Mouse (Mus musculus) stomach, embryonic 15.5 days (tissue): Measurements from ENCODE around the gene Grin2d. TPM values are rescaled to one million over a fixed set of nuclear protein-coding genes. Genes with fewer than 3 reads are reported as not detected.

Experiments used
- ATAC-seq: fragments of 200-750 bp; cut with Nextera tagmentation; 2 replicates; pipeline ENCODE4 v1.8.0; 2017; ENCODE audit warnings: low read depth, moderate number of reproducible peaks, moderate TSS enrichment; ENCODE audit not compliant: insufficient read depth, low FRiP score
- H3K27ac ChIP-seq: fragments of 300-500 bp; sonication (generic); 2 replicates; pipeline ENCODE4 v1.5.1; 2015; ENCODE audit warnings: mild to moderate bottlenecking, inconsistent platforms
- H3K27me3 ChIP-seq: fragments of 300-500 bp; sonication (generic); replicated peaks from 2 replicates; pipeline ENCODE4 v1.6.1; 2015; ENCODE audit warnings: inconsistent platforms
- H3K36me3 ChIP-seq: fragments of 300-500 bp; sonication (generic); 2 replicates; pipeline ENCODE4 v1.6.1; 2015; ENCODE audit warnings: inconsistent platforms
- H3K4me1 ChIP-seq: fragments of 300-500 bp; sonication (generic); 2 replicates; pipeline ENCODE4 v1.6.1; 2015; ENCODE audit warnings: inconsistent platforms
- H3K4me2 ChIP-seq: fragments of 300-500 bp; sonication (generic); 2 replicates; pipeline ENCODE4 v1.6.1; 2015; ENCODE audit warnings: mild to moderate bottlenecking, inconsistent platforms
- H3K4me3 ChIP-seq: fragments of 300-500 bp; sonication (generic); replicated peaks from 2 replicates; pipeline ENCODE4 v1.5.1; 2015; ENCODE audit warnings: inconsistent platforms
- H3K9ac ChIP-seq: fragments of 300-500 bp; sonication (generic); 2 replicates; pipeline ENCODE4 v1.6.1; 2015; ENCODE audit warnings: inconsistent platforms
- H3K9me3 ChIP-seq: fragments of 300-500 bp; sonication (generic); 2 replicates; pipeline ENCODE4 v1.6.1; 2016; ENCODE audit warnings: inconsistent platforms
- WGBS: fragments of 180-500 bp; shearing (Covaris S2); methylation state at CpG from one replicate; pipeline ENCODE4 v1.1.7; 2015; 5-methylcytosine and 5-hydroxymethylcytosine counted together
- polyA plus RNA-seq: library from polyadenylated mRNA; unstranded; fragments of >200 nt; fragmentation: Nextera tagmentation; extraction: Ambion mirVana; gene quantifications from 2 replicates; pipeline ENCODE4 v1.2.1, GENCODE M21; 2015

Gene Grin2d
- polyA plus RNA-seq, 1 experiment from 2014 or later = 0.67 TPM

GRCm38 (mm10) chr7:45798931-45799330, 79.2 kb downstream of the Grin2d start:
- no peaks in the 10 kb centered on the region for H3K9me3 ChIP-seq

GRCm38 (mm10) chr7:45798511-45798836, 79.7 kb downstream of the Grin2d start:
- H3K27ac ChIP-seq = no peak overlapping the region
- 6% methylated on average over 19 of the region's 19 CpGs for WGBS
- H3K4me2 ChIP-seq = peak overlapping the region; percentile 93
- no peaks in the 10 kb centered on the region for H3K36me3 ChIP-seq
- ATAC-seq = no peak
- H3K27me3 ChIP-seq = 0 out of 2 replicates have a peak, but pooled peaks cover 3% of the 10 kb centered on the region
- peaks cover 18% of the 10 kb centered on the region for H3K4me1 ChIP-seq
- H3K9me3 ChIP-seq = no peaks in the 10 kb centered on the region
- H3K4me3 ChIP-seq = peak overlapping the region; percentile 48
- H3K9ac ChIP-seq = peak overlapping the region; percentile 37; the same call in 1 of the 2 replicates

More at GRCm38 (mm10) chr7:45798931-45799330, 79.2 kb downstream of the Grin2d start:
- Histone ChIP-seq H3K4me3 (peak overlapping the region; percentile 48), H3K36me3 (no peaks in the 10 kb centered on the region), H3K9ac (no peak overlapping the region), H3K27ac (no peak overlapping the region), H3K27me3 (0 out of 2 replicates have a peak, but pooled peaks cover 3% of the 10 kb centered on the region), H3K4me2 (peak overlapping the region; percentile 93; the same call in 1 of the 2 replicates), H3K4me1 (peaks cover 18% of the 10 kb centered on the region)
- 53% methylated on average over 7 of the region's 7 CpGs for WGBS
- no peak for ATAC-seq

GRCm38 (mm10) chr7:45797661-45798510, 80.3 kb downstream of the Grin2d start:
- peak overlapping the region; percentile 93 for H3K4me2 ChIP-seq
- H3K27ac ChIP-seq = no peak overlapping the region
- H3K9ac ChIP-seq = peak overlapping the region; percentile 37; the same call in 1 of the 2 replicates
- no peaks in the 10 kb centered on the region for H3K36me3 ChIP-seq
- H3K27me3 ChIP-seq = 0 out of 2 replicates have a peak, but pooled peaks cover 3% of the 10 kb centered on the region
- peak overlapping the region; percentile 48 for H3K4me3 ChIP-seq
- 3% methylated on average over 59 of the region's 60 CpGs for WGBS
- no peak; the same call in 1 of the 2 replicates for ATAC-seq
- no peaks in the 10 kb centered on the region for H3K9me3 ChIP-seq
- H3K4me1 ChIP-seq = peaks cover 18% of the 10 kb centered on the region

GRCm38 (mm10) chr7:45796950-45797349, 81.2 kb downstream of the Grin2d start:
- Histone ChIP-seq H3K27me3 (0 out of 2 replicates have a peak, but pooled peaks cover 3% of the 10 kb centered on the region), H3K9me3 (no peaks in the 10 kb centered on the region), H3K9ac (no peak overlapping the region), H3K27ac (no peak overlapping the region), H3K4me1 (peaks cover 18% of the 10 kb centered on the region), H3K4me2 (peak overlapping the region; percentile 93), H3K36me3 (0 out of 2 replicates have a peak, but pooled peaks cover 3% of the 10 kb centered on the region), H3K4me3 (no peak overlapping the region)
- WGBS = 59% methylated on average over 6 of the region's 6 CpGs
- no peak for ATAC-seq

- ATAC-seq = no peak
- H3K4me3 ChIP-seq = no peak overlapping the region
These were observed 83.2 kb downstream of the Grin2d start for GRCm38 (mm10) chr7:45794971-45795370.

GRCm38 (mm10) chr7:45793969-45794585, 84.1 kb downstream of the Grin2d start:
- WGBS = 83% methylated on average over 42 of the region's 44 CpGs
- Histone ChIP-seq H3K27me3 (0 out of 2 replicates have a peak, but pooled peaks cover 3% of the 10 kb centered on the region), H3K4me3 (no peak overlapping the region), H3K27ac (no peak overlapping the region), H3K9me3 (no peaks in the 10 kb centered on the region), H3K4me2 (no peak overlapping the region), H3K36me3 (0 out of 2 replicates have a peak, but pooled peaks cover 3% of the 10 kb centered on the region), H3K9ac (no peak overlapping the region), H3K4me1 (peaks cover 12% of the 10 kb centered on the region)
- ATAC-seq = no peak

More at GRCm38 (mm10) chr7:45794971-45795370, 83.2 kb downstream of the Grin2d start:
- Histone ChIP-seq H3K36me3 (0 out of 2 replicates have a peak, but pooled peaks cover 3% of the 10 kb centered on the region), H3K9me3 (no peaks in the 10 kb centered on the region), H3K27ac (no peak overlapping the region), H3K4me1 (peaks cover 12% of the 10 kb centered on the region), H3K4me2 (no peak overlapping the region), H3K9ac (no peak overlapping the region), H3K27me3 (0 out of 2 replicates have a peak, but pooled peaks cover 3% of the 10 kb centered on the region)
- 91% methylated on average over 29 of the region's 29 CpGs for WGBS

DNA sequence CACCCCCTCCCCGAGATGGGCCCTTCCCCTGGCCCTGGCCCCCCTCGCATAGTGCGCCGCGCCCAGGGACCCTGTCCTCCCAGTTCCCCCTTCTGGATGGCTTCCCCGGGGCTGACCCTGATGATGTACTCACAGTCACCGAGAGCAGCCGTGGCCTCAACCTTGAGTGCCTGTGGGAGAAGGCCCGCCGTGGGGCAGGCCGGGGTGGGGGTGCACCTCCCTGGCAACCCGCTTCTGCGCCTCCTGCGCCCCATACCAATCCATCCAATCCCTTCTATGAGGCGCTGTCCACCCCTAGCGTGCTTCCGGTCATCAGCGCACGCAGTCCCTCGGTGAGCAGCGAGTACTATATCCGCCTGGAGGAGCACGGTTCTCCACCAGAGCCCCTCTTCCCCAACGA, 84.9 kb downstream of the Grin2d start:
- no peaks in the 10 kb centered on the region for H3K9me3 ChIP-seq
- WGBS = 83% methylated on average over 20 of the region's 24 CpGs

GRCm38 (mm10) chr7:45791756-45792490, 86.3 kb downstream of the Grin2d start:
- 0 out of 2 replicates have a peak, but pooled peaks cover 3% of the 10 kb centered on the region for H3K36me3 ChIP-seq
- H3K9me3 ChIP-seq = no peaks in the 10 kb centered on the region
- peaks cover 1% of the 10 kb centered on the region; the same call in 1 of the 2 replicates for H3K4me1 ChIP-seq
- ATAC-seq = no peak
- H3K9ac ChIP-seq = no peak overlapping the region
- 76% methylated on average over 17 of the region's 17 CpGs for WGBS
- no peak overlapping the region for H3K27ac ChIP-seq
- no peak overlapping the region for H3K4me3 ChIP-seq
- no peak overlapping the region for H3K4me2 ChIP-seq
- H3K27me3 ChIP-seq = no peaks in the 10 kb centered on the region

More for the DNA sequence above, 84.9 kb downstream of the Grin2d start:
- H3K4me1 ChIP-seq = peaks cover 7% of the 10 kb centered on the region
- H3K27ac ChIP-seq = no peak overlapping the region
- no peak overlapping the region for H3K4me3 ChIP-seq
- 0 out of 2 replicates have a peak, but pooled peaks cover 3% of the 10 kb centered on the region for H3K36me3 ChIP-seq
- no peaks in the 10 kb centered on the region for H3K27me3 ChIP-seq
- no peak overlapping the region for H3K9ac ChIP-seq
- H3K4me2 ChIP-seq = no peak overlapping the region
- no peak for ATAC-seq

- H3K4me3 ChIP-seq = no peak overlapping the region
- 0 out of 2 replicates have a peak, but pooled peaks cover 3% of the 10 kb centered on the region for H3K36me3 ChIP-seq
- H3K9me3 ChIP-seq = no peaks in the 10 kb centered on the region
- no peak overlapping the region for H3K4me2 ChIP-seq
- peaks cover 13% of the 10 kb centered on the region for H3K4me1 ChIP-seq
- ATAC-seq = no peak
- no peak overlapping the region for H3K27ac ChIP-seq
- 59% methylated on average over 6 of the region's 6 CpGs for WGBS
- no peaks in the 10 kb centered on the region for H3K27me3 ChIP-seq
- no peak overlapping the region for H3K9ac ChIP-seq
These were observed 87.5 kb downstream of the Grin2d start for GRCm38 (mm10) chr7:45790721-45791120.

GRCm38 (mm10) chr7:45787642-45788041, 90.5 kb downstream of the Grin2d start:
- H3K36me3 ChIP-seq = 0 out of 2 replicates have a peak, but pooled peaks cover under 1% of the 10 kb centered on the region
- peaks cover 8% of the 10 kb centered on the region for H3K27me3 ChIP-seq
- no peak overlapping the region for H3K27ac ChIP-seq
- no peaks in the 10 kb centered on the region for H3K9me3 ChIP-seq
- H3K4me2 ChIP-seq = no peak overlapping the region
- no peak overlapping the region for H3K4me3 ChIP-seq
- H3K4me1 ChIP-seq = peaks cover 33% of the 10 kb centered on the region
- H3K9ac ChIP-seq = no peak overlapping the region
- ATAC-seq = no peak
- WGBS = 82% methylated on average over 22 of the region's 22 CpGs

- Histone ChIP-seq H3K36me3 (no peaks in the 10 kb centered on the region), H3K27ac (no peak overlapping the region), H3K9ac (0 out of 2 replicates have a peak overlapping the region, but pooled peaks have one; percentile 2), H3K4me2 (peak overlapping the region; percentile 88), H3K4me1 (peaks cover 33% of the 10 kb centered on the region), H3K9me3 (no peaks in the 10 kb centered on the region), H3K4me3 (peak overlapping the region; percentile 51), H3K27me3 (peaks cover 8% of the 10 kb centered on the region)
- no peak for ATAC-seq
- 14% methylated on average over 17 of the region's 17 CpGs for WGBS
These were observed 91.3 kb downstream of the Grin2d start for GRCm38 (mm10) chr7:45786661-45787413.
